Mouse (Mus musculus) macrophage (primary cell): ENCODE data around the gene BC030500. TPM values are rescaled to one million over a fixed set of nuclear protein-coding genes. Genes with fewer than 3 reads are reported as not detected.

Source experiments
- polyA plus RNA-seq: library from polyadenylated mRNA; stranded (reverse); fragments of 250-400 nt; gene quantifications from 3 replicates; pipeline ENCODE4 v1.2.4, GENCODE M21; 2018; ENCODE audit warnings: inconsistent platforms

Gene BC030500
- polyA plus RNA-seq, 1 experiment from 2014 or later, result not detected

Other genes starting within 250 kb of the BC030500 start
- not detected in 3 replicates for gene Galntl6, start 885 bp downstream of the BC030500 start, polyA plus RNA-seq